Mouse (Mus musculus) kidney, embryonic 14.5 days (tissue): Measurements from ENCODE around the gene Pi4ka. TPM values are rescaled to one million over a fixed set of nuclear protein-coding genes. Genes with fewer than 3 reads are reported as not detected.
"Not testable (repeated sequence)": the region's sequence is repeated elsewhere in the genome, so short reads cannot be mapped to it uniquely, and the experiment has no call there.

Experiments
- ATAC-seq: fragments of 200-750 bp; cut with Nextera tagmentation; 2 replicates; pipeline ENCODE4 v1.8.0; 2017; ENCODE audit warnings: moderate number of reproducible peaks, mild to moderate bottlenecking, moderate TSS enrichment, moderate library complexity; ENCODE audit not compliant: low FRiP score, low TSS enrichment
- H3K27ac ChIP-seq: fragments of 300-500 bp; sonication (generic); 2 replicates; pipeline ENCODE4 v1.5.1; 2014; ENCODE audit warnings: low read depth, mild to moderate bottlenecking, low read length, moderate library complexity, mixed read lengths
- H3K27me3 ChIP-seq: fragments of 300-500 bp; sonication (generic); 2 replicates; pipeline ENCODE4 v1.6.1; 2014; ENCODE audit warnings: mild to moderate bottlenecking, low read length; ENCODE audit not compliant: control insufficient read depth, insufficient read depth
- H3K36me3 ChIP-seq: fragments of 300-500 bp; sonication (generic); 2 replicates; pipeline ENCODE4 v1.6.1; 2014; ENCODE audit warnings: low read length, mixed read lengths; ENCODE audit not compliant: control insufficient read depth, insufficient read depth
- H3K4me1 ChIP-seq: fragments of 300-500 bp; sonication (generic); 2 replicates; pipeline ENCODE4 v1.6.1; 2014; ENCODE audit warnings: low read length, mixed read lengths; ENCODE audit not compliant: control insufficient read depth, insufficient read depth
- H3K4me2 ChIP-seq: fragments of 300-500 bp; sonication (generic); replicated peaks from 2 replicates; pipeline ENCODE4 v1.6.1; 2014; ENCODE audit warnings: low read depth, mild to moderate bottlenecking, low read length
- H3K4me3 ChIP-seq: fragments of 300-500 bp; sonication (generic); 2 replicates; pipeline ENCODE4 v1.5.1; 2014; ENCODE audit warnings: mild to moderate bottlenecking, low read length
- H3K9ac ChIP-seq: fragments of 300-500 bp; sonication (generic); 2 replicates; pipeline ENCODE4 v1.6.1; 2014; ENCODE audit warnings: low read depth, mild to moderate bottlenecking, low read length, moderate library complexity
- H3K9me3 ChIP-seq: fragments of 300-500 bp; sonication (generic); 2 replicates; pipeline ENCODE4 v1.6.1; 2016; ENCODE audit warnings: low read length; ENCODE audit not compliant: control insufficient read depth
- WGBS: fragments of 180-500 bp; shearing (Covaris S2); extraction: QIAGEN DNeasy Blood & Tissue Kit; methylation state at CpG from one replicate; pipeline ENCODE4 v1.1.7; 2014; 5-methylcytosine and 5-hydroxymethylcytosine counted together
- polyA plus RNA-seq: library from polyadenylated mRNA; unstranded; fragments of >200 nt; fragmentation: Nextera tagmentation; extraction: Ambion mirVana; gene quantifications from 2 replicates; pipeline ENCODE4 v1.2.1, GENCODE M21; 2014

The Pi4ka gene
- polyA plus RNA-seq, 1 experiment from 2014 or later: 41.1 TPM

DNA sequence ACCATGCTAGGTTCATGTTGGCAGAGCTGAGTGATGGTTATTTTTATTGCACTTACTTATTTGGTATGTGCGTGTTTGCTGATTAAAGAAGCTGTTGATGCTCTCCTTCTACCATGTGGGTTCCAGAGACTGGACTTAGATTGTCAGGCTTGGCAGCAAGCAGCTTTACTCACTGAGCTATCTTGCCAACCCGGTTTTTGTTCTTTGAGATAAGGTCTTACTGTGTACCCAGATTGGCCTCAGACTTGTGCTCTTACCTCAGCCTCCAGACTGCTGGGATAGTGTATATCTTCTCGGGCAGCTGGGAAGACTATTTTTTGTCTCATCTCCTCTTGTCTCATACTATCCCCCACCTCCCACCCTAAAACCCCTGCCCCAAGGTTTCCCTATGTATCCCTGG, 168.5 kb downstream of the Pi4ka start:
- Histone ChIP-seq H3K9ac (no peak overlapping the region), H3K4me2 (no peak overlapping the region), H3K36me3 (no peaks in the 10 kb centered on the region), H3K9me3 (no peaks in the 10 kb centered on the region), H3K4me1 (peaks cover 29% of the 10 kb centered on the region), H3K27me3 (no peaks in the 10 kb centered on the region), H3K27ac (no peak overlapping the region), H3K4me3 (no peak overlapping the region)
- ATAC-seq: no peak
- WGBS: 82% methylated on average over 3 of the region's 3 CpGs

DNA sequence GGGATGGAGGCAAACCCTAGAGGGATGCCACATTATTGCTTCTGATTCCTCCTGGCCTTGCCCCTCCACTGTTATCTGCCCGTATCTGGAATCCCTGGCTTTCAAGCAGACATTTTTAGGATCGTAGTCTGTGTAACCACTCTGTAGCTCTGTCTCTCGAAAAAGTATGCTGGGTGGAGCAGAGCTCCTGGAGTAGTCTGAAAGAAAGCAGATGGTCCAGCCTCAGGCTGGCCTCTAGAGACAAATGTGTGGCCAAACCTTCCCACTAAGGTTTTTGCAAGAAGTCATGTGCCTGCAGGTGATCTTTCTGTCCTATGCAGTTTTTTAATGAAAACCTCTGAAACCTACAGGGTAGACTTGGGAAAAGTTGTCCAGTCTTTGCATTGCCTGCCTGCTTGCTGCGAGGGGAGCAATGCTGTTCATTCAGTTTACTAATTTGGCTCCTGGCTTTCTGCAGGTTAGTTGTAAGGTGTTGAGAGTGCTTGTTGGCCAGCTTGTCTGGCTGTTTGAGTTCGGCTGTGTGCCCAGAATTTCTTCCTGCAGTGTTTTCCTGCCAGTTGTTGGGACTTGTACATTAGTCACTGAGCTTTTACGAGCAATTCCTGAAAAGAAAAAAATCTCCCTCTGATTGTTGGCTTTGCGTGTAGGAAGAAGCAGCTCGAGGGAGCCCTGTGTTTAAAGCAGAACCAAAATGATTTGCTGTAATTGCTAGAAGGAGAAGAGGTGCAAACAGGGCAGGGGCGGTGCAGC, 171.0 kb downstream of the Pi4ka start:
- H3K27me3 ChIP-seq: no peaks in the 10 kb centered on the region
- peaks cover 25% of the 10 kb centered on the region for H3K4me1 ChIP-seq
- H3K36me3 ChIP-seq: no peaks in the 10 kb centered on the region
- 38% methylated on average over 9 of the region's 9 CpGs for WGBS
- peak overlapping the region; percentile 87 for H3K4me3 ChIP-seq
- no peak for ATAC-seq
- H3K9me3 ChIP-seq: no peaks in the 10 kb centered on the region
- H3K9ac ChIP-seq: peak overlapping the region; percentile 85; the same call in 1 of the 2 replicates
- peak overlapping the region; percentile 95 for H3K4me2 ChIP-seq
- no peak overlapping the region for H3K27ac ChIP-seq

DNA sequence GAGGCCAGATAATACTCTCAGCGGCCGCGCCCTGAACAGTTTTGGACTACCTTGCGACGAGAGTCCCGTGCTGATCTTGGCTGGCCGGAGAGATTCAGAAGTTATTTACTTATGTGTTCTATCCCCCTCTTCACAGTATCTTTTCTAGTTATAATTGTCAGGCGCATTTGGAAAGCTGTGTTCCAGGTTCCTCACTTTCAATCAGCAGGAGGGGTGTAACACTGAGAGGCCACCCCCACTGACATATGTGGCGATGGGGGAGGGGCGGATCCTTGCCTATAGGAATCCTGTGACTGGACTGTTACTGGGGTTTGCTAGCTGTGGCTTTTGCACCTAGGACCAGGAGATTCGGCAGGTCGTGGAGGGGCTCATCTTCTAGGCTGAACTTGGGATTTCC, 171.6 kb downstream of the Pi4ka start:
- H3K27ac ChIP-seq: 0 out of 2 replicates have a peak overlapping the region, but pooled peaks have one; percentile 86
- peak; percentile 2 for ATAC-seq
- H3K9me3 ChIP-seq: no peaks in the 10 kb centered on the region
- H3K36me3 ChIP-seq: no peaks in the 10 kb centered on the region
- H3K4me1 ChIP-seq: peaks cover 24% of the 10 kb centered on the region
- H3K4me3 ChIP-seq: peak overlapping the region; percentile 87
- H3K27me3 ChIP-seq: no peaks in the 10 kb centered on the region
- under 1% methylated on average over 12 of the region's 12 CpGs for WGBS
- peak overlapping the region; percentile 95 for H3K4me2 ChIP-seq
- peak overlapping the region; percentile 85 for H3K9ac ChIP-seq

DNA sequence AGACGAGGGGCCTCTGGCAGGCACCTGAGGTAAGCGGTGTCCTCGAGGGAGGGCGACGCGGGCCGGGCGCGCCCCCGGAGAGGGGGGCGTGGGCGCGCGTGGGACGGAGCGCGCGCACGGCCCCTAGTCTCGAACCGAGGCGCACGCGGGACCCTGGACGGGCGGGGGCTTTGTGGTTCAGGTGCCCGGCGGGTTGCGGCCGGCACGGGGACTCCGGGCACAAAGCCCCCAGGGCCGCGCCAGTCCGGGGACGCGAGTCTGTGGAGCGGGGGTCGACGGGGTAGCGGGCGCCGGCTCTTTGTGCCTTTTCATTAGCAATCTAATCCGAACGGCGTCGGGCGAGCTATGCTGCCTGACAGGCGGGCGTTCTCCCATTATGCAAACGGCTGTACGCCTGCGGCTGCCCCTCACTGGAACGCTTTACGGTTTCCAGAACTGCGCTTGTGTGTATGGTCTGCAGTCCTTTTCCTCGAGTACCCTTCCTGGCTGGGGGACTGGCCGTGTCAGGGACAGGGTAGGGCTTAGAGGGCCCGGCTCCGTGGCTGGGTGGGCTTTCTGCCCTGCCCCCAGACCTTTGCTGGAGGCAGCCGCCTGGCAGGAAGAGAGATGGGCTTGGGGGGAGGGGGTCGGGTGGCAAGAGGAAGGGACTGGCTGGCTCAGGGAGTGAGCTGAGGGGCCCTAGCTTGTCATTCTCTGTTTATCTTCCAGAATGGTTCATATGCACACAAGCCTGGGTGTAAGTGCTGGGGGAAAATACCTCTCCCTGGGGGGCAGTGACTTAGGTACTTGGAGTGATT, 172.2 kb downstream of the Pi4ka start:
- Histone ChIP-seq H3K4me1 (peaks cover 19% of the 10 kb centered on the region), H3K36me3 (no peaks in the 10 kb centered on the region), H3K4me3 (peak overlapping the region; percentile 87), H3K4me2 (peak overlapping the region; percentile 95), H3K27ac (peak overlapping the region; percentile 86), H3K9me3 (no peaks in the 10 kb centered on the region), H3K27me3 (no peaks in the 10 kb centered on the region), H3K9ac (peak overlapping the region; percentile 85)
- 1% methylated on average over 62 of the region's 62 CpGs for WGBS
- peak; percentile 51 for ATAC-seq

DNA sequence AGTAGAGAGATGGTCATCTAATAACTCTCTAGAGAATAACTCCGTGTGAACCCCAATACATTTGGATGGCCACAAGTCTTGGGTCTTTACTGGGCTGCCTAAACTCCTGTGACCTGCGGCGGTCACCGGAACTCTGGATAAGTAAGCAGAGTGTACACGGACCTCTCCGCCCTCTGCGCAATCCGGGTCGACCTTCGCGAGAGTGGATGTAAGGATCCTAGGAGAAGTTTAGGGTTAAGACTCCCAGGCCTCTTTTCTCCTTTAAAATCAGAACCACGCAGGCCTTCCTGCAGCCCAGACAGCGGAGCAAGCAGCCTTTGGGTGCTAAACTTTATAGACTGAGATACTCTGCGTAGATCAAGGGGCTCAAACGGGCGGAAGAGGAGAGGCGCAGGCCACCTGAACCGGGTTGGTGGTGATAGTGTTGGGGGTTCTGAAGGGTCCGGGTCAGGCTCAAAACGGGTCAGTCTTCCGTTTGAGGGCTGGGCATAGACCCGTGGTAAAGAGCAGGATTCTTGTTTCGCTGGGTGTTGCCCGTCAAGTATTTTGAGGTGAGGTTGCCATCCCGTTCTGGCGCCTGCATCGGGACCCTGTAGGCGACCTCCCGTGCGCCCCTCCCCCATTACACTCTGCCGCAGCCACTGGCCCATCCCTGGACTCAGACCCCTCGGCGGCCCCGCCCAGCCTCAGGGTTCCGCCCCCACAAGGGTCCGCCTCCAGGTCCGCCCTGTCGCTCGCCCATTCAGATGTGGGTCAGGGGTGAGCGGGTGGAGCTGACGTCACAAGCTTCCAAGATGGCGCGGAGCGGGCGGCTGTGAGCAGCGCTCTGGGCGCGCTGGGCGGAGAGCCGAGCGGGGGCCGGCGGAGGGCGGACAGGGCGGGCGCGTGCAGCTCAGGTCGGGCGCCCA, 173.1 kb downstream of the Pi4ka start, which contains the start of gene Hic2:
TSS of gene Hic2 (plus strand) at position 779 of the 908 bp plus-strand sequence.
- Histone ChIP-seq H3K27me3 (no peaks in the 10 kb centered on the region), H3K36me3 (no peaks in the 10 kb centered on the region), H3K9ac (peak within 1 kb of the TSS; percentile 85), H3K9me3 (no peaks in the 10 kb centered on the region), H3K4me1 (peaks cover 16% of the 10 kb centered on the region), H3K4me2 (peak within 1 kb of the TSS; percentile 95), H3K27ac (peak within 1 kb of the TSS; percentile 86), H3K4me3 (peak within 1 kb of the TSS; percentile 87)
- WGBS: under 1% methylated on average over 59 of the region's 59 CpGs
- ATAC-seq: peak; percentile 99

DNA sequence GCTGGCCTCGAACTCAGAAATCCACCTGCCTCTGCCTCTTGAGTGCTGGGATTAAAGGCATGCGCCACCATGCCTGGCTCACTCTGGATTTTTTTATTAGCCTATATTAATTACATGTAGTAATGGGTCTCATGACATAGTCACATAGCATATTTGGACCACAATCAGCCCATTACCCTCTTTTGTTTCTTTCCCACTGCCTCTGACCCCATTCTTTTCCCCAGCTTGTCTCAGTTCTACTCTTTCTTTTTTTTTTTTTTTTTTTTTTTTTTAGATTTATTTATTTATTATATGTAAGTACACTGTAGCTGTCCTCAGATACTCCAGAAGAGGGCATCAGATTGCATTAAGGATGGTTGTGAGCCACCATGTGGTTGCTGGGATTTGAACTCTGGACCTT, 174.6 kb downstream of the Pi4ka start:
- H3K9me3 ChIP-seq, H3K36me3 ChIP-seq, H3K4me2 ChIP-seq, H3K27ac ChIP-seq, H3K9ac ChIP-seq, H3K27me3 ChIP-seq, H3K4me3 ChIP-seq, ATAC-seq: not testable (repeated sequence)
- 91% methylated on average over 2 of the region's 2 CpGs for WGBS
- peaks cover 16% of the 10 kb centered on the region for H3K4me1 ChIP-seq

Other genes starting within 250 kb of the Pi4ka start
- gene Ube2l3, start 203.7 kb downstream of the Pi4ka start, polyA plus RNA-seq: 376 and 405 TPM in 2 replicates
- 0.27 and 0.37 TPM in 2 replicates for gene Rimbp3, start 197.7 kb downstream of the Pi4ka start, polyA plus RNA-seq
- 4.0 and 4.3 TPM in 2 replicates for gene Hic2, start 172.7 kb downstream of the Pi4ka start, polyA plus RNA-seq
- 10.2 and 11.1 TPM in 2 replicates for gene Tmem191c, start 130.2 kb downstream of the Pi4ka start, polyA plus RNA-seq
- 0.14 and 0.16 TPM in 2 replicates for gene Serpind1, start 74.9 kb downstream of the Pi4ka start, polyA plus RNA-seq
- 6.6 and 7.1 TPM in 2 replicates for gene Snap29, start 328 bp downstream of the Pi4ka start, polyA plus RNA-seq
- 59.6 and 77.9 TPM in 2 replicates for gene Crkl, start 45.7 kb upstream of the Pi4ka start, polyA plus RNA-seq
- gene Aifm3, start 83.3 kb upstream of the Pi4ka start, polyA plus RNA-seq: 0.61 and 1.7 TPM in 2 replicates
- gene Lztr1, start 102.4 kb upstream of the Pi4ka start, polyA plus RNA-seq: 57.9 and 81.4 TPM in 2 replicates
- 49.1 and 51.1 TPM in 2 replicates for gene Thap7, start 124.8 kb upstream of the Pi4ka start, polyA plus RNA-seq
- gene Lrrc74b, start 154.9 kb upstream of the Pi4ka start, polyA plus RNA-seq: 0.12 TPM in 1 of 2 replicates, not detected in the other
- gene P2rx6, start 155.6 kb upstream of the Pi4ka start, polyA plus RNA-seq: 0.27 and 0.37 TPM in 2 replicates
- 4.3 and 6.6 TPM in 2 replicates for gene Slc7a4, start 176.9 kb upstream of the Pi4ka start, polyA plus RNA-seq
- gene Smpd4, start 213.0 kb upstream of the Pi4ka start, polyA plus RNA-seq: 33.4 and 54.9 TPM in 2 replicates
- 7.0 and 8.6 TPM in 2 replicates for gene Ccdc74a, start 240.2 kb upstream of the Pi4ka start, polyA plus RNA-seq